Mouse (Mus musculus) G1E (cell line): Measurements from ENCODE around the gene Hs3st3b1. TPM values are rescaled to one million over a fixed set of nuclear protein-coding genes. Genes with fewer than 3 reads are reported as not detected.

Experiments used
- ATAC-seq: 2 replicates; pipeline ENCODE4 v1.8.0; 2016; ENCODE audit warnings: mild to moderate bottlenecking; ENCODE audit not compliant: insufficient number of reproducible peaks, poor library complexity, low FRiP score, severe bottlenecking; ENCODE audit errors: extremely low read depth
- DNase-seq: peaks from one replicate; pipeline ENCODE4 v3.0.0; 2012; ENCODE audit warnings: low spot score
- H3K27me3 ChIP-seq: 2 replicates; pipeline ENCODE4 v1.6.1; 2012; ENCODE audit warnings: mild to moderate bottlenecking, low read length, inconsistent platforms; ENCODE audit not compliant: insufficient read depth
- H3K36me3 ChIP-seq: replicated peaks from 2 replicates; pipeline ENCODE3; 2012; ENCODE audit warnings: mild to moderate bottlenecking, inconsistent platforms
- H3K4me1 ChIP-seq: 2 replicates; pipeline ENCODE4 v1.6.1; 2012; ENCODE audit warnings: low read depth, low read length, inconsistent platforms, mixed read lengths; ENCODE audit not compliant: insufficient read depth
- H3K4me3 ChIP-seq: 2 replicates; pipeline ENCODE4 v1.5.1; 2012; ENCODE audit warnings: low read depth, mild to moderate bottlenecking, inconsistent platforms, low read length, moderate library complexity, mixed read lengths
- H3K9me3 ChIP-seq: replicated peaks from 2 replicates; pipeline ENCODE4 v1.6.1; 2012; ENCODE audit warnings: inconsistent platforms
- CTCF ChIP-seq: IDR thresholded peaks from 2 replicates; pipeline ENCODE4 v1.5.1; 2012; ENCODE audit warnings: low read depth, low read length, inconsistent platforms, mixed read lengths
- GATA1 ChIP-seq: IDR thresholded peaks from 2 replicates; pipeline ENCODE4 v1.6.1; 2012; ENCODE audit warnings: borderline replicate concordance, low read length, inconsistent platforms, mixed read lengths
- GATA2 ChIP-seq: IDR thresholded peaks from 2 replicates; pipeline ENCODE4 v1.6.1; 2012; ENCODE audit warnings: low read depth, low read length, inconsistent platforms, borderline replicate concordance
- POLR2AphosphoS5 ChIP-seq: IDR thresholded peaks from 2 replicates; pipeline ENCODE4 v1.6.1; 2012; ENCODE audit warnings: low read depth, low read length, inconsistent platforms; ENCODE audit not compliant: insufficient replicate concordance
- TAL1 ChIP-seq: conservative IDR thresholded peaks from 2 replicates; pipeline ENCODE4 v1.6.1; 2012; ENCODE audit warnings: low read depth, low read length, inconsistent platforms, mixed read lengths
- polyA plus RNA-seq: library from polyadenylated mRNA; stranded (reverse); fragments of >175 nt; gene quantifications from 2 replicates; pipeline ENCODE4 v1.2.3, GENCODE M21; 2012
- total RNA-seq, 2 experiments: library from RNA; stranded (forward) in 1 of 2; stranded (reverse) in 1 of 2; fragments of 200-1000 nt in 1 of 2; fragments of >200 nt in 1 of 2; fragmentation: Nextera tagmentation in 1 of 2; gene quantifications; 2 replicates each; pipeline ENCODE4 v1.2.3; 2014 to 2017

The Hs3st3b1 gene
- total and polyA plus RNA-seq, 3 experiments: 0.05 TPM; not detected in 2

DNA sequence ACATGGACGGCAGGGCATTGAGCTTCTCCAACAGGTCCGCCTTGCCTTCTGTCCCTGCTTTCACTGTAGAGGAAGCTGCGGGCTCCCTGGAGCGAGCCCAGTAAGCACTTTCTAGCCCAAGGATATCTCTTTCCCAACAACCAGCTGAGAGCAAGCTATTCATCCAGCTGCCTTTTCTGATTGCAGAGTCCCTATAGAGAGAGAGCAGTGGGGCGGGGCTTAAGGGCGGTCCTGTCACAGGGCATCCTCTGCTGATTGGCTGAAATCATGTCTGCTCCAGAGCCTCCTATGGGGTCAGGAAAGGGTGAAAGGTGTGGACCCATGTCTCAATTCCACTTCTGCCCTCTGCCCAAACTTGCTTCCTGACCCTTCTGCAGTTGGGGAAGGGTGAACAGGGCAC, 4.8 kb upstream of the Hs3st3b1 start:
- Histone ChIP-seq H3K9me3 (peaks cover 20% of the 10 kb centered on the region), H3K4me1 (no peaks in the 10 kb centered on the region), H3K27me3 (peaks cover 13% of the 10 kb centered on the region; the same call in 1 of the 2 replicates), H3K36me3 (no peaks in the 10 kb centered on the region), H3K4me3 (no peak overlapping the region)
- TF ChIP-seq GATA1: no peak
- no peak for TF ChIP-seq TAL1
- no peak for DNase-seq
- no peak for ATAC-seq

- Histone ChIP-seq H3K27me3 (peaks cover 21% of the 10 kb centered on the region; the same call in 1 of the 2 replicates), H3K4me3 (no peak overlapping the region), H3K4me1 (no peaks in the 10 kb centered on the region), H3K36me3 (no peaks in the 10 kb centered on the region), H3K9me3 (peaks cover 37% of the 10 kb centered on the region)
- DNase-seq (no peak), ATAC-seq (no peak)
- TF ChIP-seq GATA1 (no peak), TAL1 (no peak), GATA2 (no peak), POLR2AphosphoS5 (no peak), CTCF (no peak)
Measured at GRCm38 (mm10) chr11:63925161-63925582, 3.1 kb upstream of the Hs3st3b1 start.

GRCm38 (mm10) chr11:63924286-63924930, 2.3 kb upstream of the Hs3st3b1 start:
- Histone ChIP-seq H3K4me1 (no peaks in the 10 kb centered on the region), H3K27me3 (peaks cover 21% of the 10 kb centered on the region; the same call in 1 of the 2 replicates), H3K36me3 (no peaks in the 10 kb centered on the region), H3K4me3 (no peak overlapping the region), H3K9me3 (peaks cover 43% of the 10 kb centered on the region)
- DNase-seq: no peak
- TF ChIP-seq CTCF (no peak), GATA2 (no peak), POLR2AphosphoS5 (no peak), TAL1 (no peak), GATA1 (no peak)
- no peak for ATAC-seq

- H3K4me1 ChIP-seq: no peaks in the 10 kb centered on the region
- peaks cover 21% of the 10 kb centered on the region; the same call in 1 of the 2 replicates for H3K27me3 ChIP-seq
- TF ChIP-seq GATA2 (no peak), TAL1 (no peak), POLR2AphosphoS5 (no peak), CTCF (no peak), GATA1 (no peak)
- ATAC-seq: no peak
- peaks cover 46% of the 10 kb centered on the region for H3K9me3 ChIP-seq
- no peak for DNase-seq
- no peaks in the 10 kb centered on the region for H3K36me3 ChIP-seq
- no peak overlapping the region for H3K4me3 ChIP-seq
Measured at GRCm38 (mm10) chr11:63923386-63923785, 1.3 kb upstream of the Hs3st3b1 start.

GRCm38 (mm10) chr11:63921044-63921951, 792 bp downstream of the Hs3st3b1 start:
- peaks cover 21% of the 10 kb centered on the region; the same call in 1 of the 2 replicates for H3K27me3 ChIP-seq
- DNase-seq: no peak
- H3K4me1 ChIP-seq: no peaks in the 10 kb centered on the region
- no peaks in the 10 kb centered on the region for H3K36me3 ChIP-seq
- ATAC-seq: no peak
- no peak for TF ChIP-seq GATA1
- no peak for TF ChIP-seq CTCF
- no peak for TF ChIP-seq TAL1
- TF ChIP-seq POLR2AphosphoS5: no peak
- TF ChIP-seq GATA2: no peak
- no peak overlapping the region; the same call in 1 of the 2 replicates for H3K4me3 ChIP-seq
- H3K9me3 ChIP-seq: peaks cover 46% of the 10 kb centered on the region

GRCm38 (mm10) chr11:63920531-63920930, 1.6 kb downstream of the Hs3st3b1 start:
- Histone ChIP-seq H3K9me3 (peaks cover 46% of the 10 kb centered on the region), H3K4me3 (no peak overlapping the region; the same call in 1 of the 2 replicates), H3K36me3 (no peaks in the 10 kb centered on the region), H3K27me3 (peaks cover 21% of the 10 kb centered on the region; the same call in 1 of the 2 replicates), H3K4me1 (no peaks in the 10 kb centered on the region)
- DNase-seq (no peak), ATAC-seq (no peak)
- TF ChIP-seq GATA2 (no peak), POLR2AphosphoS5 (no peak), CTCF (no peak), TAL1 (no peak), GATA1 (no peak)
